10 mouse cellular contexts compared by ENCODE assay signal in the genomic region with DNA sequence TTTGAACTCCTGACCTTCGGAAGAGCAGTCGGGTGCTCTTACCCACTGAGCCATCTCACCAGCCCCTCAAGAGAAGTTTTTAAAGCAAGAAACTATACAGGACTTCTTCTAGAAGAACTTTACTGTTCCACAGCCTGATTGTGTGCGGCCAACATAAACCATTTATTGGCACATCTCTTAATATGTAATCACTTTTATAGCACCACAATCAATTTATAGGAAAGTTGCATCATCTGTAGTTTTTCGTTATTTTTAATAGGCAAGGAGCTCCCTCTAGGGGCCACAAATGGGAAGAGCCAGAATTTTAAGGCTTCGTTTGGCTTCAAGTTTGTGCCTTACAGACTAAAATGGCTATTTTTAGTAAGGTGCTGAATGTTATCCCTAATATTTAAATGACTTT. TPM values are rescaled to one million over a fixed set of nuclear protein-coding genes. Genes with fewer than 3 reads are reported as not detected.
A peak's percentile ranks its signal among the peaks of the same experiment; 100 is the strongest.
DNase-seq lines count a peak whose midpoint lies in the region; ATAC-seq and TF ChIP-seq lines count a peak whose summit lies in the region.
"Had no signal": no experiment of that assay in that cellular context is flagged by ENCODE, and none has a peak within 500 bp of the region (broad histone marks: within the 10 kb centered on the region; RNA-seq: fewer than 3 reads in every experiment).

No protein-coding gene starts in this region.

- no peaks in the 10 kb centered on the region for H3K9me3 ChIP-seq in heart, embryonic 10.5 days
- H3K9me3 ChIP-seq: limb, embryonic 12.5 days had no signal

- no peaks in the 10 kb centered on the region for H3K4me1 ChIP-seq in cerebellum, adult 2 months (ENCODE audit: control insufficient read depth, insufficient read depth, low read length)
- H3K4me1 ChIP-seq in heart, embryonic 10.5 days = peaks cover 4% of the 10 kb centered on the region; the same call in 1 of the 2 replicates

- peak; percentile 4; the same call in 1 of the 2 replicates for TF ChIP-seq CTCF in cerebellum, adult 2 months (IDR thresholded peaks at IDR 0.05; ENCODE audit: borderline replicate concordance, insufficient read depth, low read depth, low read length)
- peak; percentile 89 for TF ChIP-seq CTCF in layer of hippocampus, adult 2 months (conservative IDR thresholded peaks at IDR 0.05)

- WGBS in cerebellum, adult 2 months = 50% methylated on average over 5 of the region's 5 CpGs
- 60% methylated on average over 5 of the region's 5 CpGs for WGBS in heart, embryonic 10.5 days

- H3K27ac ChIP-seq in cerebellum, adult 2 months (ENCODE audit: insufficient read depth, low read length) = no peak overlapping the region
- H3K27ac ChIP-seq in layer of hippocampus, adult 2 months = no peak overlapping the region
- H3K27ac ChIP-seq in heart, embryonic 10.5 days = no peak overlapping the region
- H3K27ac ChIP-seq: limb, embryonic 12.5 days had no signal

- DNase-seq in cerebellum, adult 2 months = peak in 1 of 2 experiments; percentile 23
- peak in 1 of 2 experiments; percentile 19 for DNase-seq in layer of hippocampus, adult 2 months (ENCODE audit: low spot score in 2 of 2)
- DNase-seq in layer of hippocampus, adult 9-10 months (ENCODE audit: low spot score) = no peak
- DNase-seq in A20 (ENCODE audit: low read depth, low spot score) = peak; percentile 42
- peak; percentile 37 for DNase-seq in embryo, embryonic 11 days
- DNase-seq in urinary bladder, postnatal 10 days (ENCODE audit: low spot score) = no peak
- DNase-seq in heart, embryonic 10.5 days (ENCODE audit: low spot score) = no peak

- H3K36me3 ChIP-seq in heart, embryonic 10.5 days = peaks cover 25% of the 10 kb centered on the region

- no peak for TF ChIP-seq POLR2A in cerebellum, adult 2 months (IDR thresholded peaks at IDR 0.05; ENCODE audit: borderline replicate concordance, insufficient read depth, low read length)

- no peaks in the 10 kb centered on the region for H3K27me3 ChIP-seq in cerebellum, adult 2 months (ENCODE audit: control insufficient read depth, insufficient read depth, low read length)
- no peaks in the 10 kb centered on the region for H3K27me3 ChIP-seq in heart, embryonic 10.5 days (ENCODE audit: insufficient read depth, poor library complexity, severe bottlenecking)
- H3K27me3 ChIP-seq: limb, embryonic 12.5 days had no signal

- no peak overlapping the region for H3K4me3 ChIP-seq in cerebellum, adult 2 months (replicated peaks; ENCODE audit: insufficient read depth, low read depth, low read length)
- no peak overlapping the region for H3K4me3 ChIP-seq in layer of hippocampus, adult 2 months
- H3K4me3 ChIP-seq in heart, embryonic 10.5 days = no peak overlapping the region
- H3K4me3 ChIP-seq: erythroblast, embryonic 14.5 days; limb, embryonic 12.5 days had no signal

- ATAC-seq in cerebellum, adult (ENCODE audit: insufficient number of reproducible peaks, low FRiP score, low TSS enrichment) = no peak

RNA-seq across cellular contexts. Expression of gene Apip, which starts 11.0 kb away (rescaled TPM):
- 45.3 and 46.4 TPM in 2 replicates for polyA plus RNA-seq in cerebellum, adult 2 months (2012; rRNA removed)
- total RNA-seq in layer of hippocampus, adult 2 months (2021) = 10 to 100 TPM; 19.3 to 24.4 TPM
- 65.4 and 66.2 TPM in 2 replicates for polyA plus RNA-seq in heart, embryonic 10.5 days (2016; fragmentation: Nextera tagmentation; extraction: Ambion mirVana)

RNA-seq across cellular contexts. Expression of gene Pdhx, which starts 11.1 kb away (rescaled TPM):
- 57.0 and 66.0 TPM in 2 replicates for polyA plus RNA-seq in cerebellum, adult 2 months (2012; rRNA removed)
- total RNA-seq in layer of hippocampus, adult 2 months (2021) = 10 to 100 TPM; 53.7 to 55.5 TPM
- polyA plus RNA-seq in heart, embryonic 10.5 days (2016; fragmentation: Nextera tagmentation; extraction: Ambion mirVana) = 47.2 and 55.6 TPM in 2 replicates

Comparison
In these comparisons a context has a peak if more than half of its experiments do, and no peak if none do; other contexts are left out.
1. DNase-seq: peak in A20 (single experiment) and embryo, embryonic 11 days (single experiment); none in layer of hippocampus, adult 9-10 months (single experiment), urinary bladder, postnatal 10 days (single experiment) and heart, embryonic 10.5 days (single experiment).